Mouse (Mus musculus) left cerebral cortex, postnatal 4 days (tissue): Measurements from ENCODE around the gene Gpr87. TPM values are rescaled to one million over a fixed set of nuclear protein-coding genes. Genes with fewer than 3 reads are reported as not detected.
"Not testable (repeated sequence)": the region's sequence is repeated elsewhere in the genome, so short reads cannot be mapped to it uniquely, and the experiment has no call there.

Source experiments
- DNase-seq: peaks from one replicate; pipeline ENCODE4 v3.0.0-alpha.2; 2022
- intact Hi-C: fragments of 180-260 bp; cut with DNase I; formaldehyde crosslinking; loops from one replicate; pipeline ENCODE4 v1.15.1; 2025
- total RNA-seq, 2 experiments: library from RNA; stranded (reverse); gene quantifications; 2 replicates each; pipeline ENCODE4 v1.2.3; 2021

Gene Gpr87
- total RNA-seq, 2 experiments from 2014 or later = not detected

DNA sequence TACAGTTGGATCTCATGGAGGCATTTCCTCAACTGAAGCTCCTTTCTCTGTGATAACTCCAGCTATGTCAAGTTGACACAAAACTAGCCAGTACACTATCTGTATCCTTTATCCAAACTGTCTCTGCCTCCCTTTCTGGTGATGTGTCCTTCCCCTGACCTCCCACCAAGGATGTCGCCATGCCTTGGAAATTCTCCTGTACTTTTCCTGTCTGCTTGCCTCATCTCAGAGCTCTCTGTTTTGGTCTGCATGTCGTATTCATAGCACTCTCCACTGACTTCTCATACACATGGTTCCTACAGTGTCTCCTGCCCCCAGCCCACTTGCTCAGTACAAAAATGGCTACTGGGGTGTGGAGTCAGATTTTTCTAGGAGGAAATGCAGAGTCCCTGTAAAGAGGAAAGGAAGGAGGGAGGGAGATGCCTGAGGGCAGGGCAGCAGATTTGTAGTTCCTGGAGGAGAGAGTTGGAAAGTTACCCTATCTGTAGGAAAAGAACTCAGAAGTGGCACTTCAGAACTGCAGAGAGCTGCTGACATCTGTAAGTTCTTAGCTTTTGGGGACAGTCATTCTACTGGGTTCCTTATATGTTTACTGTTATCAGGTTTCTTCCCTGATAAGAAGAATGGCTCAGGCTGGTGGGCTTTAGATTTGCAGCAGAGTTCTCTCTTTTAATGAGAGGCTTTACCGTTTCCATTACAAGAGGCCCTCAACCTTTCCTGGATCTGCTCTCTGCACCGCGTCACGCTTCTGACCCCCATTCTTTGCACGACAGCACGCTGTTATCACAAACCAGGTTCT, 53.2 kb downstream of the Gpr87 start:
- DNase-seq = no peak
- intact Hi-C loops = no loop called here

DNA sequence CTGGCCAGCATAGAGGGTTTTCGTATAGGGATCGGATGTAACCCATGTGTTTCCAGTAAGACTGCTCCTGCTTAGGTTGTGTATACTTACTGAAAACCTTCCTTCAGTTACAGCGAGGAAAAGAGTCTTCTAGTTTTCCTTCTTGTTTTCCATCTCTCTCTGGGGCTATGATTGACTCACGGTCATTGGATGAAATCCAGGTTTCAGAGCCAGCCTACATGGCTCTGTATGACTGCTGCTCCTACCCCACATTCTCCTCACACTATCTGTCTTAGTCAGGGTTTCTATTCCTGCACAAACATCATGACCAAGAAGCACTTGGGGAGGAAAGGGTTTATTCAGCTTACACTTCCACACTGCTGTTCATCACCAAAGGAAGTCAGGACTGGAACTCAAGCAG, 54.0 kb downstream of the Gpr87 start:
- intact Hi-C loops, DNase-seq: not testable (repeated sequence)

DNA sequence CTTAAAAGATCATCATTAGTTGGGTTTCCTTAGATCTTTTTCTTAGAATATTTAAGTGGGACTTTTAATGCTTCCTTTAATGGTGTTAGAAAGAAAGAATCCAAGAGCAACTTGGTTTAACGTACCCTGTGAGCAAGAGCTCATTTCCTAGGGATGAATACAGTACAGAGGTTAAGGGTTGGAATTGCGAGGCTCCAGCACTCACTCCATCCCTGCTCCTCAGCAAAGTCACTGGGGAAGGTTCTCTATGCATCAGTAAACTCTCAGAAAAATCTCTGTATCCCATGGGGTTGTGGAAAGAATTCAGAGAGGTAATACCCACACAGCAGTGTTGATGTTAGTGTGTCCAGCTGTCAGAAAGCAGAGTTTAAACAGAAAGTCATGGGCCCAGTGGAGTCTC, 54.8 kb downstream of the Gpr87 start:
- intact Hi-C loops = no loop called here
- DNase-seq = no peak

DNA sequence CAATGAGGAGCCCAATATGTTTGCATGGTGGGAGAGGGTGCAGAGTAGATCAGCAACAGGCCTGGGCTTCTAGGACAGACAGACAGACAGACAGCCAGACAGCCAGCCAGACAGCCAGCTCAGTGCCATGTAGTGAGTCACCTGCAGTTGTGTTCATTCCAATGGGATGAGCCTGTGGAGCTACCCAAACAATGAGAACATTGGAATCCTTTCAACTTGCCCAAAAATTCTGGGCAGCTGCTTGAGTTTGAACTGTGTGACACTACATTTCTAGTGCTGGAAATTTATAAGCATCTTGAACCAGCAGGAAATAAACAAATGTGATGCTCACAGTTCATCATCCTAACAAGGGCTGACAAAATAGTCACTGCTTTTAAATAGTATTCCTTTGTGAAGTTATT, 55.3 kb downstream of the Gpr87 start:
- intact Hi-C loops = no loop called here
- no peak for DNase-seq

DNA sequence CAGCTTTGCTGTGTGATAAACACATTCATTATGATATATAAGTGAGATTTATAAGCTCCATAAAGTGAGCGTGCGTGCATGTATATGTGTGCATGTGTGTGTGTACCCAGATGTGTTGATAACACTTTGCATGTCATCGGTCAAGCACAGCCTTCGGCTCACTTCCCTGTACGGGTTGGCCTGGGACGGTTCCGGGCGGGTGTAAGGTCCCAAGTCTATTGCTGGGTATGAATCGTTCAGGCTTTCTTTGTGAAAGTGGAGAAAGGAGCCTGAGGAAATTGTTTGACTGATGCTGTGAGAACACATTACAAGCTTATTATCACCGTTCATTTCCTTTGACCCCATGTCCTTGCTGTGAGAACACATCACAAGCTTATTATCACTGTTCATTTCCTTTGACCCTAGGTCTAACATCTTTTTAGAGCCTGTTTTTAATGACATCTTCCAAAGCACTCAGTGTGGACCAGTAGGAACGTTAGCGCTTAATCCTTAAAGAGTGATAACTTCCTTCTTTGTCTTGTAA, 55.9 kb downstream of the Gpr87 start:
- no peak for DNase-seq
- intact Hi-C loops = no loop called here

DNA sequence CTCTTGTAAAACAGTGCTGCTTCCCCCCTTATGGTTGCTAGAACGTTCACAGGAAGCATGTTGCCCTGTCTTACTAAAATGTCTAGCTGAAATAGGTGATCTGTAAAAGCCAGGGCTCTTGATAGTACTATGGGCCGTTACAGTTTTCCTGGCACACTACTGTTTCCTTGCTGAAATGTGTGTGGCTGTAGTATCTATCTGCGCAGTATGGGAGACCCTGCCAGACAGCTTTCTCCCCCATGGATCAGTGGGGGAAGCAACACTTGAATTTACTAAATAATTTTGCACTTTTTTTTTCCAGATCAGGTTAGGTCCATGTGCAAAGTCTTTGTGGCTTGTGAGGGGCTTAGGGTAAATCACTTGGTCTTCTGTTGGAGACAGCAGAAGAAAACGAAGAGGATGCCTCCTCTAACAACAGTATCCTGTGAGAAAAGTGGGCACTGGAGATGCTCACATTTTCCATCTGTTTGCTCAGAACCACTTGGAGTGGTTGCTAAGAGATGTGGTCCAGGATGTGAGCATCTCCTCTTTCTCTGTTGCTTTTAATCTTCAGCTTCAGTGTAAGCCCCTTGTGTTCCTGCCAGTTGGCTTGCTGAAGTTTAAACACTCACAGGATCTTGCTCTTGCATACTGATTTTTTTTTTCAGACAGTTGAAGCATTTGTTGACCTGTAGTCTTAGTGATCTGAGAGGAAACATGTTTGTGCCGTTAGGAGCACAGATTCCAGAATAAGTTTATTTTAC, 58.8 kb downstream of the Gpr87 start:
- intact Hi-C loops = no loop called here
- no peak for DNase-seq

DNA sequence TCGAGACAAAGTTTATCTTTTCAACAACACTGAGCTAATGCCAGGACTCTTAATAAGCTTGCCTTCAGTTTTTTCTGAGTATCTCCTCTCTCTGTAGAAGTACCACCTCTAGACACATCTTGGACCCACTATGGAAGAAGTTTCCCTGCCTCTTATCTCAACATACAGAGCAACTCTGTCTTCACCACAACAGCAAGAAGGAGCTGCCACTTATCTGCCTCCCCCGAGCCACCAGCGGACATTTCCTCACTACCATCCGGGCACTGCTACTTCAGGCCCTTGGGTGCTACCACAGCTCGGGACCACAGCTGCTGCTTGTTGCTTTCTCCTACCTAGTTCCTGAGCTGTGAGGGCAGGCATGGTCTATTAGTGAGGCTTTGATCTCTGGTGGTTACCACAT, 61.7 kb downstream of the Gpr87 start:
- intact Hi-C loops = no loop called here
- no peak for DNase-seq

DNA sequence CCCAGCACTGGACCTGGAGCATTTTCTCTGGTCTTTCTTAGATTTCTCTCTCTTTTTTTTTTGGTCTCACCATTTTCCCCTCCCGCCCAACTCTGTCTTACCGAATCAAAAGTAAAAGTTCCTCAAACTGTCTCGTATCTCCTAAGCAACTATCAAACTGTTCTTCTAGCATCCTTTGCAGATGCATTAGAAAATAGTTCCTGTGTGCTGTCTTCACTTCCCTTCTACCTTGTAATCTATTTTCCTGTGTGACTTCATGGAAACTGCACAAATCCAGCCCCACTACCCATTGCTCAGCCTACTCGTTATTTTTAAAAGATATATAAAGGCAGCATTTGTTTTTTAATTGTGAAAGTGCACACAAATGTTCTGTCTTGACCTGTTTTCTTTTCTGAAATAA, 62.9 kb downstream of the Gpr87 start:
- intact Hi-C loops = no loop called here
- no peak for DNase-seq

DNA sequence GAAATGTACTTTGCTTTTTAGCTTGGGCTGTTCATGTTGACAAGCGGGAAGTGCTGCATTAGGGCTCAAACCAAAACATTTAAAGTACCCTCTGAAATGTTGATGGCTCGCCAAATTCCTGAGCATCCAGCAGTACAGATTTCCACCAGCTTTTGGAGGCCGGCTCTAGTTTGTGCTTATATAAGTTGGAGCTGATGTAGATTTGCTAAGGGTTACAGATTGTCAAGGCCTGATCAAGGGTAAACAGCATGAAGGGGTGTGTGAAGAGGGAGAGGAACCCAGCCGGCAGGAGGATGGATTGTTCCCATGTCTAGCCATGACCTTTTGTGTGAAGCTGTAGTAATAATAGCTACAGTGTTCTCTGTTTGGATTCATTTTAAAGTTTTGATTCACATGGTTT, 63.8 kb downstream of the Gpr87 start:
- intact Hi-C loops = no loop called here
- no peak for DNase-seq

DNA sequence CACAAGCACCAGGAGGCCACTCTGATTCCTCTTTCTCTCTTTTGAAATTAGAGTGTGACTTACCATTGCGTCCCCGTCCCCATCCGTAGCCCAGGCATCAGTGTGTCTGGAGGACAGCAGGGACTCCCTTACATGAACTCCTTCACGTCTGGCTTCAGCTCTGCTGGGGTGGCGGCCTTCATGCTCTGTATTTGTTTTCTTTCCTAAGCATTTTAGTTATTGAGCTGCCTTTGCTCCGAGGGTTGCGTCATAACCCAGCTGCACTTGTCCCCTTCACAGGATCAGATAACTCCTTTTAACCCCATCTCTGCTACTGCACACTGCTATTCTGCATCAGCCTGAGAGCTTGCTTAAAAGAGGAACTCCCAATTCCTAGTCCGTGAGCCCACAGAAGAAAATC, 64.5 kb downstream of the Gpr87 start:
- intact Hi-C loops = no loop called here
- DNase-seq = no peak

DNA sequence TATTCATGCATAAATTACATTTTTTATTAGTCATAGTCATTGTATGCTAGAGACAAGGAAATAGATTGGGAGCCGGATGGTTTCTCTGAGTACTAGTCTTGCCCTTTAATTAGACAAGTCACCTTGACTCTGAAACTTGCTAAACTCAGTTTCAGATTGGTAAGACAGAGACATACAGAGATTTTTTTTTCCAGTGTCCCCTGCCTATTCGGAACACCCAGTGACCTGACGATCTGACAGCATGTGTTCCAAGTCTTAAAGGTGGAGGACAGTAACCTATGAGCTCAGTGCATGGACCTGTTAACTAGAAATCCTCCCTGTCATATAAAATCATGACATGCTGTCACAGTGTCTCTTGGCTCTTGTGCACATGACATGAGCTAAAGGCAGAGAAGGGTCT, 65.4 kb downstream of the Gpr87 start:
- no peak for DNase-seq
- intact Hi-C loops = loop anchor here (10.0 kb wide), 1 partner anchor 75 kb away; no protein-coding TSS in a partner anchor

Other genes with a start within 250 kb of the Gpr87 start
- gene Med12l, start 189.3 kb downstream of the Gpr87 start, total RNA-seq = 10 to 100 TPM; 23.0 to 25.4 TPM
- not detected for gene Gpr171, start 93.3 kb downstream of the Gpr87 start, total RNA-seq
- gene P2ry14, start 41.5 kb downstream of the Gpr87 start, total RNA-seq = 1 to 10 TPM in 1 of 2 experiments, under 1 TPM in 1; 0.70 to 1.0 TPM
- gene P2ry13, start 15.8 kb upstream of the Gpr87 start, total RNA-seq = 1 to 10 TPM; 2.8 TPM
- 10 to 100 TPM; 10.0 to 13.5 TPM for gene P2ry12, start 67.8 kb upstream of the Gpr87 start, total RNA-seq
- gene Igsf10, start 149.3 kb upstream of the Gpr87 start, total RNA-seq = 1 to 10 TPM; 7.4 to 7.9 TPM